Mouse (Mus musculus) stomach, postnatal 0 days (tissue): ENCODE data around the gene Ccdc103.
A peak's percentile ranks its signal among the peaks of the same experiment; 100 is the strongest.

ENCODE experiments used
- CTCF ChIP-seq: IDR thresholded peaks from 2 replicates; pipeline ENCODE4 v1.5.1; 2016; ENCODE audit warnings: antibody characterized with exemption, low read depth, mild to moderate bottlenecking, moderate library complexity
- EP300 ChIP-seq: optimal IDR thresholded peaks from 2 replicates; pipeline ENCODE3; 2016; ENCODE audit warnings: antibody characterized with exemption

GRCm38 (mm10) chr11:102880585-102881313 lies at the start of gene Ccdc103, which contains the start of gene Eftud2:
- no peak for TF ChIP-seq CTCF
- peak; percentile 96 for TF ChIP-seq EP300
